Mouse (Mus musculus): ENCODE measurements around the gene Pomt2.

The Pomt2 gene

GRCm38 (mm10) chr12:87130224-87130623, 17.5 kb downstream of the Pomt2 start:
- DNase-seq (ENCODE audit: low spot score in 2 of 2), result no peak

- DNase-seq (ENCODE audit: low spot score in 2 of 2), result no peak
Measured at GRCm38 (mm10) chr12:87127256-87127655, 20.5 kb downstream of the Pomt2 start.

GRCm38 (mm10) chr12:87121918-87122589, 25.7 kb downstream of the Pomt2 start:
- no peak for DNase-seq (ENCODE audit: low spot score in 2 of 2)

DNA sequence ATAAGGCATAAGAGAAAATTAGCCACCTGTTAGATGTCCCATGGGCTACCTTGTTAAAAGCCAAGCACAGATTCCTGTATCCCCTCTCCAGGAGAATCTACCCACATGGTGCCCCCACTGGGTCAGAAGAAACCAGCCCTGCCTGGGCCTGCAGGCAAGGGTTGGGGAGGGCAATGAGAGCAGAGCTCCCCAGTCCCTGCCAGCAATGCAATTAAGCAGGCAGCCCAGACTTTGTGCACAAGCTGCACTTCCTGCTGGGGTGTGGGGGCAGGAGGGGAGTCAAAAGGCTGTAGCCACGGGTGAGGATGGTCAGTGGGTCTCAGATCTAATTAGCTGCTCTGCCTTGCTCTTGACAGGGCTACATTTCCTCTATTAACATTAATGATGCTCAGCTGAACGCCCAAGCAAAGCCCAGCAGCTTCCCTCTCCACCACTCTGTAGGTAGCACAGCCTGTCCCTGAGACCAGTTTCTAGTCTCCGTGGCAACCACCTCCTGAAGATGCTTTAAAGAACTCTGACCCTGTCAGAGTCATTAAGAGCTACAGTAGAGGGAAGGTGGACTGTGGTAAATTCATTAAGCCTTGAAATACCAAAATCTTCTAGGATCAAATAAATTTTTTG, 40.3 kb downstream of the Pomt2 start:
- no peak for DNase-seq (ENCODE audit: low spot score in 2 of 2)

GRCm38 (mm10) chr12:87104796-87105195, 43.0 kb downstream of the Pomt2 start:
- DNase-seq (ENCODE audit: low spot score in 2 of 2), result no peak

GRCm38 (mm10) chr12:87103471-87103870, 44.3 kb downstream of the Pomt2 start:
- no peak for DNase-seq (ENCODE audit: low spot score in 2 of 2)

DNA sequence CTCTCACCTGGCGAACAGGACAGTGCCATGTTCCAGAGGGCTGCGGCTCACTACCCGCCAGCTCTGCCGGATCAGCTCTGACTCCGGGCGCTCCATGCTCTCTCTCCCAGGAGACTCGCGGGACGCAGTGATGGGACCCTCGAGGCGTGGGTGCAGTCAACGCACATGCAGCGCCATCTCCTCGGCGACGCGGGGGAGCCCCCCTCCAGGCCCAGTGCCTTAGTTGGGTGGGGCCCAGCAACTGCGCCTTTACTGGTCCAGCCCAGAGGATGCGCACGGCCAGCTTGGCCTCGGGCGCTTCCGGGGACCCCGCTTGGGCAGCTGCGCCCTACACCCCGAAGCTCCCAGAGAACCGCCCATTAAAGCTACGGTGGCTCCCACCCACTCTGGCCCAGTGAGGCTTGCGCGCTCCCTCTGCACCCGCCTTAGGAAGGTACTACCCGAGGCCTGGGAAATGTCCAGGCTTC, 45.6 kb downstream of the Pomt2 start, which contains the start of gene Ngb:
Gene Ngb (minus strand): TSS at position 375 of the 467 bp plus-strand sequence.
- peak; percentile 53 to 57 for DNase-seq (ENCODE audit: low spot score in 2 of 2)

DNA sequence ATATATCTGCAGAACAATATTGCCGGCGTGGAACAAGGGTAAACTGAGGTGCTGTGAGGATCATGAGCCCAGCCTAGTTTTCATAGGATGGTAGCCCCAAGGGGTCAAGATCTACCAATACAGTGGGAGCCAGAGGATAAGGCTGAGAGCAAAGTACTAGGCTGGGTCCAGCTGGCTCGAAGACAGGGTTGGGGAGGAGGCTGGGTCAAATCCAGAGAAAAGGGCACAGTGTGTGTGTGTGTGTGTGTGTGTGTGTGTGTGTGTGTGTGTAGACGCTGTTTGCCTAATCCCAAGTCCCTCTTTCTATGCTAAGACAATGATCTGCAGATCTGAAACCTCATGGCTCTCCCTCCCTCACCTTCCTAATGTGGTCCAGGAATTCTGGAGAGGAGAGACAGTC, 47.4 kb downstream of the Pomt2 start:
- DNase-seq (ENCODE audit: low spot score in 2 of 2), result no peak

- no peak for DNase-seq (ENCODE audit: low spot score in 2 of 2)
Measured at GRCm38 (mm10) chr12:87093671-87094070, 54.1 kb downstream of the Pomt2 start.

DNA sequence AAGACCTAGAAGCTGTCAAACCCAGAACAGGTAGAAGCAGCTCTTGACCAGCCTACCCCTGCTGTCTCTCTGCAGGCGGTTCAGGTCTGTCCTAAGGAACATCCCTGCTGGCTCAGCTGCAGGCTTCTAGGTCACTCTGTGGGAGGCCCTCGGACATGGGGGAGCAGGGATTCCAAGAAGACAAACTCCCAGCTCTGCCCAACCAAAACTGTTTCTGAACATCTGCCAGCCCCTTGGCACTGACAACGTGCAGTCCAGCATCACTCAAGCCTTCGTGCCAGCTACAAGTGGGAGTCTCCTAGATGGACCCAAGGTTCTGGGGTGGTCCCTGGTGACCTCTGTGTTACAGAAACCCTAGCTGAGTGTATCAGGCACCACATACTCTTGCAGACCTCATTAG, 54.5 kb downstream of the Pomt2 start:
- DNase-seq (ENCODE audit: low spot score in 2 of 2), result peak in 1 of 2 experiments; percentile 43

DNA sequence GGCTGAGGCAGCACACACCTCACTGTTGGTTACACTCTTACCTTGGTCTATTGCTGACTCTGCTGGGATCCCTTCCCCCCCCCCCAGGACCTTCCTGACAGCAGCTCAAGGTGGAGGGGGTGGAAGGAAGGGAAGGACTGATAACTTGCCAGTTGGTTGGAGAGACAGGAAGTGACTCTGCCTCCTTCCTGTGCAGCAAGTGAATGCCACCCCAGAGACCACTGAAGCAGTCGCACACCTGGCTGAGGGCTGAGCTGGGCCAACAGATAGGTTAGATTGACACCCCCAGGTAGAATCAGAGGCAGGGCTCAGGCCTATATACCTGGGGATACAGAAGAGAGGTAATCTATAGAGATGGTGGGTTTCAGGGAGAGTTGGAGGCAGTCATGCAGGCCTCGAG, 55.9 kb downstream of the Pomt2 start:
- DNase-seq (ENCODE audit: low spot score in 2 of 2), result no peak

DNA sequence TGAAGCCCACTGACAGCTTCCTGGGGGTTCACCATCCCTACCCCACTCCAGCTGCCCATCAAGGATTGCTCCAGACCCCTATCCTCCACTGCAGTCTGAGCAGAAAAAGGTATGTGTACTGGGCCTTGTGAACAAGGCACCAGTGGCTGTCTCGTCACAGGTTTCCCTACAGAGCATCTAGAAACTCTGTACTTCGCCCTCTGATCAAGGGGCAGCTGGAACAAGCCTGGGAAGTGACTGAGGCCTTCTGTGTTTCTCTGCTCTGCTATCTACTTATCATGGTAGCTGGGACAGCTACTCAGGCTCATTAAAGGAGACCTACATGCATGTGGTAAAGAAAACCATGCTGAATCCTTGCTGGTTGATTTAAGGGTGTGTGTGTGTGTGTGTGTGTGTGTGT, 58.1 kb downstream of the Pomt2 start:
- DNase-seq (ENCODE audit: low spot score in 2 of 2), result no peak

- no peak for DNase-seq (ENCODE audit: low spot score in 2 of 2)
Measured at GRCm38 (mm10) chr12:87089255-87089654, 58.5 kb downstream of the Pomt2 start.

DNA sequence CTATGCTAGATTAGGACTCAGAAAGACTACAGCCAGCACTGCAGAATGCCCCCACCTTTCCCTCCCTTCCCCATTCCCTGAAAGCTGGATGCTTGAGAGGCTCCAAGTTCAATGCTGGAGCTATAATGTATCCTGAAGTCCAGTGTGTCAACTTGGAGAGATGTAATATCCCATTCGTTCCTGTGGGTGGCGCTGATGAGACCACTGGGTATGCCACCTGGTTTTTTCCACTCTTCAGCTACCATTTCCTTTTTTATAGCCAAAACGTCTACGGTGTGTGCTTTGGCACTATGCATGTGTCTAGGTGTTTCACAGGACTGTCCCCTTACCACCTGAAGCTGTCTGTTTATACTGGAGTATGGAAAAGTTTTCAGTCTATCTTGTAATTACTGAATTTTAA, 59.4 kb downstream of the Pomt2 start:
- no peak for DNase-seq (ENCODE audit: low spot score in 2 of 2)

DNA sequence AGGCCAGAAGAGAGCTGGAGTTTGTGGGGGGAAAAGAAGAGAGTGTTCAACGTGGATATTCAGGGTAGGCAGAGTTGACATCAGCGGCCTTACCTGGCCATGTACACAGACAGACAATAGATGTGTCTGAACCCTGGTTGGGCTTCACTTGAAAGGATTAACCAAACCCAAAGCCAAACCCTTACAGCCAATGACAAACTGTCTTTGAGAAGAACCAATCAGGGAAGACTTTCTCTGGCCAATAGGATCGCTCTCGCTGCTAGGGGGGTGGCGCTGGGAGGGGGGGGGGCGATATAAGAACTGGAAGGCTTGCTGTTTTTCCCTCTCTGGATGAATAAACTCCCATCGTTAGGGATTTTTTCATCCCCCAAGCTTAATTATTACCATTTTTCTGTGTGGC, 60.5 kb downstream of the Pomt2 start:
- DNase-seq (ENCODE audit: low spot score in 2 of 2), result no peak

DNA sequence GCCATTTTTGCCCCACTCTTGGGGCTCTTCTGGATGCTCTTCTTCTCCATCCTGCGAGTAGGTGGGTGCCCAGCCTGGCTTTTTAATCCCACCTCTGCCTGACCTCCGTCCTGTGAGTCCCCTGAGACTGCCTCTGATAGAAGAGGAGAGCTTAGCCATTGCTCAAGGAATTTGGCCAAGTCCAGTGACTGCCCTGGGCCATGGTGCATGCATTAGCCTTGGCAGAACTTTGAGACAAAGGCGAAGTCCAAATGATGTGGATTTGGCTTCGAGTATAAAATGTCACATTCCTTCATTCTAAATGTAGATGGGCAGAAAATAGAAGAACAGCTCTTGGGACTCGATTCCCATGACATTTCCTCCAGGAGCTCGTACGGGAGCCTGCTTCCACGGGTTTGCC, 65.0 kb downstream of the Pomt2 start:
- no peak for DNase-seq (ENCODE audit: low spot score in 2 of 2)

- DNase-seq (ENCODE audit: low spot score in 2 of 2), result no peak
Measured at GRCm38 (mm10) chr12:87076610-87077009, 71.2 kb downstream of the Pomt2 start.

- no peak for DNase-seq (ENCODE audit: low spot score in 2 of 2)
Measured at GRCm38 (mm10) chr12:87070520-87070919, 77.2 kb downstream of the Pomt2 start.

- peak; percentile 47 to 59 for DNase-seq (ENCODE audit: low spot score in 2 of 2)
Measured at GRCm38 (mm10) chr12:87066429-87066828, 81.3 kb downstream of the Pomt2 start.

- DNase-seq (ENCODE audit: low spot score in 2 of 2), result no peak
Measured at GRCm38 (mm10) chr12:87065446-87065845, 82.3 kb downstream of the Pomt2 start.

GRCm38 (mm10) chr12:87057066-87057465, 90.7 kb downstream of the Pomt2 start:
- no peak for DNase-seq (ENCODE audit: low spot score in 2 of 2)

Data from right cerebral cortex, postnatal 10 days (tissue).